Mouse (Mus musculus): ENCODE data around the gene Cnn2. TPM values are rescaled to one million over a fixed set of nuclear protein-coding genes. Genes with fewer than 3 reads are reported as not detected.

Cnn2 gene
- 68.4 and 74.9 TPM in 2 replicates for polyA plus RNA-seq (2012; rRNA removed)

DNA sequence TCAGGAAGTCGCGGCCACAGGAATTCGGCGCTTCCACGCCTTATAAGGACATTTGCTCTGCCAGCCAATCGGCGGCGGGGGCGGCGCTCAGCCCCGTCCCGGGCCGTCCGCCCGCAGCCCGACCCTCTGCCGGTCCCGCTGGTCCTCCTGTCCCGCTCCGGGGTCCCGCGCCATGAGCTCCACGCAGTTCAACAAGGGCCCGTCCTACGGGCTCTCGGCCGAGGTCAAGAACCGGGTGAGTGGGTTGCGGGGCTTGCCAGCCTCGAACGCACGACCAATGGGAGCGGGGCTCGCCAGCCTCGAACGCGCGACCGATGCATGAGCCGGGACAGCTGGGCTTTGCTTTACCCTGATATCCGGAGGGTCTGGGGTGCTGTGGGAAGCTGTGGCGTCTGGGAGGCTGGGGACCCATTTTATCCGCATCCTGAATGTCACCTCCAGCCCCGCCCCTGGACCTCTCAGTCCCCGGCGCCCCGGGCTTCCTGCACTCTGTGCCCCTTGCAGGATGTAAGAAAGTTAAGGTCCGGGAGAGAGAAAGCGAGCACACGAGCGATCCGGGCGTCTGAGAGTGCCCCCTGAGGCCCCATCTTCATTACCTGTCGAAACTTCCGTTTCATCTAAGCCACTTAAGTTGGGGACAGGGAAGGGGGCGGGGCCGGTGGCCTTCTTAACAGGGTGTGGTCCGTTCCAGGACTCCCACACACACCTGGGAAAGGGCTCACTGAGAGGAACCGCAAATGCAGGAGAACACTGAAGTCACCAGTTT is at the start of gene Cnn2:
Gene Cnn2, plus strand, starts transcription at position 79 of the 766 bp plus-strand sequence.

DNA sequence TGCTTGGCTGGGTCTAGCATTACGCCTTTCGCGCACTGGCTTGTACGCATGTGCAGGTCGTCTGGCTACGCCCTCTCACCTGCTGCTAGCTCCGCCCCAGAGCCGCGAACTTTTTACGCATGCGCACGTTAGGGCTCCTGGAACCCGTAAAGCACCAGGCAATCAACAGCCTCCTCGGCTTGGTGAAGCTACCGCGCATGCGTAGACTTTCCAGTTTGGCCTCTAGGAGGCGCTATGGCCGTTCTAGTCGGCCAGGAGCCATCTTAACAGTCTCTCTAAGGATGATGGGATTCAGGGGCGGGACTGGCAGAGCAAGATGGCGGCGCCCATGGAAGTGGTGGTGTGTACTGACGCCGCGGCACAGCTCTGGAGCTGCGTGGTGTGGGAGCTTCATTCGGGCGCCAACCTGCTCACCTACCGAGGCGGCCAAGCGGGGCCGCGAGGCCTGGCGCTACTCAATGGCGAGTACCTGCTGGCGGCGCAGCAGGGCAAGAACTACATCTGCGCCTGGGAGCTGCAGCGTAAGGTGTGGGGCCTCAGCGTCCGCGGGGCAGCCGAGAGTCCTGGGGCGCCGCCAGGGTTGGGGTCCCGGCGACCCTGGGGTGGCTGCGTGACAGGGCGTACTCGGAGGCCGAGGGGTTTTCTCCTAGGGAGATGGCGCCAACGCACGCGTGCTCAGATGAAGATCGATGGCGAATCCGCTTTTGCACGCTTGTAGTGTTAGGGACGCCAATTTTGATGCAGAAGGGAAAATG is 28.4 kb upstream of the Cnn2 start, which contains the start of gene Wdr18:
Gene Wdr18, plus strand, starts transcription at position 306 of the 755 bp plus-strand sequence.

DNA sequence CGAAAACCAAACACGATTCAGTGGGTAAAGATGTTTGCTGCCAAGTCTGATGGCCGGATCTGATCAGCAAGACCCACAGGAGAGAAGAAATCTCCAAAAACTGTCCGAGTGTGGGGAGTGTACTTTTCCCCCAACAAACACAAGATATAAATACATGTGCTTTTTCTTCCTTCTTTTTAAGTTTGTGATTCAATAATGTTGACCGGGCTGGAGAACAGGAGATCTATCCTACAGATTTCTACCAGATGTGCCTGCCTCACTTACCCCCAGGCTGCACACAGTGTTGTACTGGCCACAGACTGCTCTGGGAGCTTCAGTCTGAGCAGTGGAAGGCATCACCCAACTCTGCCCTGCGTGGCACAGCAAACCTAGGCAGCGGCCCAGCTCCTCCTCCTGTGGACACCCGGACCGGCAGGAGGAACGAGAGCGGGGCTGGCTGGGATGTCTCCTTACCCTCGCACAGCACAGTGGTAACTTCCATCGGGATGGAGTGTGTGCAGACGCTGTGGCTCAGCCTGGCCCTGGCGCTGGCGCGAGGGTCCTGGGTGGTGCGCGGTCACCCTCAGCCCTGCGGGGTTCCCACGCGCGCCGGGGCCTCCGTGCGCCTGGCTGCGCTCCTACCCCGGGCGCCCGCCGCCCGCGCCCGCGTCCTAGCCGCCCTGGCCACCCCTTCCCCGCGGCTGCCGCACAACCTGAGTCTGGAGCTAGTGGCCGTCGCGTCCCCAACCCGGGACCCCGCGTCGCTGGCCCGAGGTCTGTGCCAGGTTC is 17.8 kb upstream of the Cnn2 start, which contains the start of gene Grin3b:
Gene Grin3b, plus strand, starts transcription at position 301 of the 768 bp plus-strand sequence.

DNA sequence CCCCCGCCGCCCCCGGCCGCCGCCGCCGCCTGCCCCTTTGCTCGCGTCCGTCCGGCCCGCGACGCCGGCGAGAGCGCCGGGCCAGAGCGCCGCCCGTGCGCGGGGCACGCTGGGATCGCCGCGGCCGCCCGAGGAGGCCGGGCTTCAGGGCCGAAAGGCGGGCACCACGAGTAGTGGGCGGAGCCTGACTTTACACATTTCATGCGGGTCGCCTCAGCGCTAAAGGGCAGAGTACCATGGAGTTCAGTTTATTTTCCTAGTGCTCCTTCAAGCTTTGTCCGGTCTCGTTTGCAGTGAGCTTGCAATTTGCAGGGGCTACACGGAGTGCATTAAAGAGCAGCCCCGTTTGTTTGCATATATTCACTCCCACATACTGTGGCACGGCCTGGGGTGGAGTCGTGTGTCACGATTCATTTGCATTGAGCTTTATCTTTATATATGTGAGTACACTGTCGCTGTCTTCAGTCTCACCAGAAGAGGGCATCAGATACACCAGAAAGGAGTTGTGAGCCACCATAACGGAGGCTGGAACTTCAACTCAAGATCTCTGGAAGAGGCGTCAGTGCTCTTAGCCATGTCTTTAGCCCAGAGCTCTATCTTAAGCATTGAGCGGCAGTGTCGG is 4.1 kb upstream of the Cnn2 start, which contains the start of gene Tmem259:
Gene Tmem259, minus strand, starts transcription at position 136 of the 622 bp plus-strand sequence.

DNA sequence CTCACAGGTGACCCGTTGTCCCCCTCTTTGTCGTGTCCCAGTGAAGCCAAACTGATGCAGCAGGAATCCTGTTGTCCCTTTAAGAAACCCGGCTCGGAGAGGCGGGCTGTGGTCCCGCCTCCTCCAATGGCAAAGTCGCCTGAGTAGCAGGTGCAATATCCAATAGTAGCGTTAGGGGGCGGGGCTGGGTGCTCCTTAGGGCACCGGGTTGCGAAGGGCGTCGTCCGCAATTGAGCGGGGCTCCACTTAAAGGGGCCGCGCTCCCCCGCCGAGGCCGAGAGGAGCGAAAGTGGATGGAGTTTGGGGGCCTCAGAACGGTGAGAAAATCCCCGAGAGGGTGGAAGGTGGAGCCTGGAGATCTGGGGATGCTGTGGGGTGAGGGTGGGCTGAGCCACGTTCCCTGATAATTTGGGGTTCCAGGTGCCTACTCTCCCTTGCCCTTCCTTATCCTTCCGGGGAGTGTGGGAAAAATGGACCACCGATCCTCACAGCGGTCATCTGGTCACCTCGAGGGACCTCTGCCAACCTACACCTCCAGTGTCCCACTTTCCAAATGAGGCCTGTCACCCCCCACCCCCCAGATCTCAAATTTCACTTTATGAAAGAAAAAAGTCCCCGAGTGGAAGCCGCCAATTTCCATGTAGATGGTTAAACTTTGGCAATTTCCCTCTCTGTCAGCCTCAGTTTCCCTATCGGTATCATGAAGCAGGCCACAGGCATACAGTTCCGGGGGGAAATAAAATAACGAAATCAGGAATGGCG is 8.1 kb downstream of the Cnn2 start, which contains the start of gene Abca7:
Gene Abca7, plus strand, starts transcription at position 223 of the 762 bp plus-strand sequence.

DNA sequence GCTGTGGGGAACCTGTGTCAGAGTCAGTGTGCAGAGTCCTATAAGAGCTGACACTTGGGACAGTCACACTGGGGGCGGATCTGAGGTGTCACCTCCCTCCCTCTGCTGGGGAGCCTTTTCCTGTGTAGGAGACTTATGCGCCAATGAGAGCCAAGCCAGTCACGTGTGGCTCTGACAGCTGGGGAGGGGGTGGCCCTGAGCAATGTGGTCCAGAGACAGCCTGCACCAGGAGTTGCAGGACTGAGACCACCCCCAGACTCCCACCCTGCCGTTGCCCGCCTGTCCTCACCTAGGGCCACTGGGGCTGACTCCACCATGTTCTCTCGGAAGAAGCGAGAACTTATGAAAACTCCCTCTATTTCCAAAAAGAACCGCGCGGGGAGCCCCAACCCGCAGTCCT is 28.1 kb downstream of the Cnn2 start, which contains the start of gene Arhgap45:
Gene Arhgap45, plus strand, starts transcription at position 143 of the 400 bp plus-strand sequence.

DNA sequence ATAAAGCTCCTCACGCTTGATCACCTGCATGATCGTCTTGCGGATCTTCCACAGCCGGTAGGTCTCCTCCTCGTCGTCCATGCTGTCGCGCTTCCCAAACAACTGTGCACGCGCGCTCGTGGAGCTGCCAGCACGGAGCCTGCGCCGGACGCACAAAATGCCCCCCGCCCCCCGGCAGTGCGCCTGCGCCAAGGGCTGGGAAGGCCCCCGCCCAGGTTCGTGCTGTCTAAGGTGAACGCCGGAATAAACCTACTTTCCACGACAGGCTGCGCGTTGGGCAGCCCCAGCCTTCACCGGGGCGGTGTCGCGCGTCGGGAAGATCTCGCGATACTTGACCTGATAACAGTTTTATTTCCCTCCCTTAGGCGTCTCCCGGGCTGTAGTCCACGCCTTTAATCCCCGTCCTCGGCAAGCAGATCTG is 51.2 kb downstream of the Cnn2 start, which contains the start of gene Polr2e:
Gene Polr2e, minus strand, starts transcription at position 237 of the 421 bp plus-strand sequence.

Other genes starting within 250 kb of the Cnn2 start
- gene Polrmt, start 242.0 kb upstream of the Cnn2 start, polyA plus RNA-seq (2012; rRNA removed) = 31.4 and 34.4 TPM in 2 replicates
- gene Fgf22, start 233.5 kb upstream of the Cnn2 start, polyA plus RNA-seq (2012; rRNA removed) = 1.4 and 3.3 TPM in 2 replicates
- 95.5 and 175 TPM in 2 replicates for gene Rnf126, start 221.6 kb upstream of the Cnn2 start, polyA plus RNA-seq (2012; rRNA removed)
- gene Fstl3, start 211.3 kb upstream of the Cnn2 start, polyA plus RNA-seq (2012; rRNA removed) = 20.3 and 35.5 TPM in 2 replicates
- gene Prss57, start 197.6 kb upstream of the Cnn2 start, polyA plus RNA-seq (2012; rRNA removed) = 0.06 TPM in 1 of 2 replicates, not detected in the other
- 22.1 and 34.0 TPM in 2 replicates for gene Palm, start 195.0 kb upstream of the Cnn2 start, polyA plus RNA-seq (2012; rRNA removed)
- 27.0 and 27.4 TPM in 2 replicates for gene Misp, start 167.6 kb upstream of the Cnn2 start, polyA plus RNA-seq (2012; rRNA removed)
- 94.3 and 115 TPM in 2 replicates for gene Ptbp1, start 134.2 kb upstream of the Cnn2 start, polyA plus RNA-seq (2012; rRNA removed)
- gene Prtn3, start 114.1 kb upstream of the Cnn2 start, polyA plus RNA-seq (2012; rRNA removed) = 0.53 and 0.74 TPM in 2 replicates
- gene Plppr3, start 114.0 kb upstream of the Cnn2 start, polyA plus RNA-seq (2012; rRNA removed) = 1.6 and 2.0 TPM in 2 replicates
- 0.06 TPM in 1 of 2 replicates, not detected in the other for gene Elane, start 102.3 kb upstream of the Cnn2 start, polyA plus RNA-seq (2012; rRNA removed)
- gene Cfd, start 97.7 kb upstream of the Cnn2 start, polyA plus RNA-seq (2012; rRNA removed) = 72.2 and 178 TPM in 2 replicates
- 32.6 and 42.6 TPM in 2 replicates for gene Med16, start 79.7 kb upstream of the Cnn2 start, polyA plus RNA-seq (2012; rRNA removed)
- not detected in 2 replicates for gene Gm26602, start 77.7 kb upstream of the Cnn2 start, polyA plus RNA-seq (2012; rRNA removed)
- gene Kiss1r, start 71.6 kb upstream of the Cnn2 start, polyA plus RNA-seq (2012; rRNA removed) = 7.4 and 9.7 TPM in 2 replicates
- gene R3hdm4, start 67.4 kb upstream of the Cnn2 start, polyA plus RNA-seq (2012; rRNA removed) = 255 and 260 TPM in 2 replicates
- gene Arid3a, start 61.5 kb upstream of the Cnn2 start, polyA plus RNA-seq (2012; rRNA removed) = 7.4 and 10.0 TPM in 2 replicates
- 24.7 and 30.0 TPM in 2 replicates for gene Wdr18, start 28.4 kb upstream of the Cnn2 start, polyA plus RNA-seq (2012; rRNA removed)
- gene Grin3b, start 17.9 kb upstream of the Cnn2 start, polyA plus RNA-seq (2012; rRNA removed) = 0.12 TPM in 1 of 2 replicates, not detected in the other
- 256 and 400 TPM in 2 replicates for gene Tmem259, start 4.3 kb upstream of the Cnn2 start, polyA plus RNA-seq (2012; rRNA removed)
- gene Abca7, start 7.9 kb downstream of the Cnn2 start, polyA plus RNA-seq (2012; rRNA removed) = 14.0 and 17.3 TPM in 2 replicates
- 6.0 and 9.1 TPM in 2 replicates for gene Arhgap45, start 28.1 kb downstream of the Cnn2 start, polyA plus RNA-seq (2012; rRNA removed)
- 51.4 and 57.1 TPM in 2 replicates for gene Polr2e, start 51.2 kb downstream of the Cnn2 start, polyA plus RNA-seq (2012; rRNA removed)
- 404 and 629 TPM in 2 replicates for gene Gpx4, start 58.6 kb downstream of the Cnn2 start, polyA plus RNA-seq (2012; rRNA removed)
- gene Sbno2, start 117.0 kb downstream of the Cnn2 start, polyA plus RNA-seq (2012; rRNA removed) = 25.7 and 25.9 TPM in 2 replicates
- gene Stk11, start 127.2 kb downstream of the Cnn2 start, polyA plus RNA-seq (2012; rRNA removed) = 89.6 and 104 TPM in 2 replicates
- 2,554 and 5,321 TPM in 2 replicates for gene Atp5d, start 150.0 kb downstream of the Cnn2 start, polyA plus RNA-seq (2012; rRNA removed)
- gene Cbarp, start 152.3 kb downstream of the Cnn2 start, polyA plus RNA-seq (2012; rRNA removed) = 18.7 and 25.0 TPM in 2 replicates
- 112 and 128 TPM in 2 replicates for gene Midn, start 159.7 kb downstream of the Cnn2 start, polyA plus RNA-seq (2012; rRNA removed)
- gene Cirbp, start 177.4 kb downstream of the Cnn2 start, polyA plus RNA-seq (2012; rRNA removed) = 45.7 and 52.7 TPM in 2 replicates
- 10.9 TPM in 2 replicates for gene 1600002K03Rik, start 184.4 kb downstream of the Cnn2 start, polyA plus RNA-seq (2012; rRNA removed)
- gene Efna2, start 190.9 kb downstream of the Cnn2 start, polyA plus RNA-seq (2012; rRNA removed) = 4.5 and 6.8 TPM in 2 replicates
- 11.7 and 16.0 TPM in 2 replicates for gene Mum1, start 237.8 kb downstream of the Cnn2 start, polyA plus RNA-seq (2012; rRNA removed)